Mouse (Mus musculus) kidney, embryonic 15.5 days (tissue): ENCODE results near the gene Tm4sf1. TPM values are rescaled to one million over a fixed set of nuclear protein-coding genes. Genes with fewer than 3 reads are reported as not detected.
A peak's percentile ranks its signal among the peaks of the same experiment; 100 is the strongest.

Experiments
- ATAC-seq: fragments of 200-750 bp; cut with Nextera tagmentation; replicated peaks from 2 replicates; pipeline ENCODE4 v1.8.0; 2017; ENCODE audit warnings: moderate TSS enrichment; ENCODE audit not compliant: low FRiP score
- H3K27ac ChIP-seq: fragments of 300-500 bp; sonication (generic); 2 replicates; pipeline ENCODE4 v1.5.1; 2015; ENCODE audit warnings: mild to moderate bottlenecking, inconsistent platforms
- H3K27me3 ChIP-seq: fragments of 300-500 bp; sonication (generic); 2 replicates; pipeline ENCODE4 v1.6.1; 2015; ENCODE audit warnings: inconsistent platforms
- H3K36me3 ChIP-seq: fragments of 300-500 bp; sonication (generic); 2 replicates; pipeline ENCODE4 v1.6.1; 2015; ENCODE audit warnings: inconsistent platforms
- H3K4me1 ChIP-seq: fragments of 300-500 bp; sonication (generic); 2 replicates; pipeline ENCODE4 v1.6.1; 2015; ENCODE audit warnings: inconsistent platforms
- H3K4me2 ChIP-seq: fragments of 300-500 bp; sonication (generic); 2 replicates; pipeline ENCODE4 v1.6.1; 2015; ENCODE audit warnings: moderate library complexity, mild to moderate bottlenecking, inconsistent platforms
- H3K4me3 ChIP-seq: fragments of 300-500 bp; sonication (generic); replicated peaks from 2 replicates; pipeline ENCODE4 v1.5.1; 2015; ENCODE audit warnings: mild to moderate bottlenecking, inconsistent platforms
- H3K9ac ChIP-seq: fragments of 300-500 bp; sonication (generic); 2 replicates; pipeline ENCODE4 v1.6.1; 2015; ENCODE audit warnings: mild to moderate bottlenecking, inconsistent platforms
- H3K9me3 ChIP-seq: fragments of 300-500 bp; sonication (generic); replicated peaks from 2 replicates; pipeline ENCODE4 v1.6.1; 2016; ENCODE audit warnings: inconsistent platforms
- WGBS: fragments of 180-500 bp; shearing (Covaris S2); methylation state at CpG from one replicate; pipeline ENCODE4 v1.1.7; 2015; ENCODE audit warnings: mixed read lengths; 5-methylcytosine and 5-hydroxymethylcytosine counted together
- polyA plus RNA-seq: library from polyadenylated mRNA; unstranded; fragments of >200 nt; fragmentation: Nextera tagmentation; extraction: Ambion mirVana; gene quantifications from 2 replicates; pipeline ENCODE4 v1.2.1, GENCODE M21; 2015

The Tm4sf1 gene
- polyA plus RNA-seq, 1 experiment from 2014 or later = 199 TPM

- Histone ChIP-seq H3K4me3 (no peak overlapping the region), H3K36me3 (no peaks in the 10 kb centered on the region), H3K27me3 (no peaks in the 10 kb centered on the region), H3K9me3 (no peaks in the 10 kb centered on the region), H3K27ac (no peak overlapping the region), H3K4me1 (peaks cover 2% of the 10 kb centered on the region; the same call in 1 of the 2 replicates), H3K9ac (no peak overlapping the region), H3K4me2 (no peak overlapping the region)
- 65% methylated on average over 2 of the region's 2 CpGs for WGBS
- ATAC-seq = no peak
Observed at GRCm38 (mm10) chr3:57302886-57303285, 1.1 kb upstream of the Tm4sf1 start.

- WGBS = 71% methylated on average over 4 of the region's 4 CpGs
- no peak for ATAC-seq
- Histone ChIP-seq H3K36me3 (no peaks in the 10 kb centered on the region), H3K27me3 (no peaks in the 10 kb centered on the region), H3K4me3 (no peak overlapping the region), H3K9ac (no peak overlapping the region), H3K4me1 (peaks cover 2% of the 10 kb centered on the region; the same call in 1 of the 2 replicates), H3K9me3 (no peaks in the 10 kb centered on the region), H3K4me2 (no peak overlapping the region), H3K27ac (no peak overlapping the region)
Observed at GRCm38 (mm10) chr3:57301366-57301765, 422 bp downstream of the Tm4sf1 start.

GRCm38 (mm10) chr3:57297991-57298390 is 3.8 kb downstream of the Tm4sf1 start:
- Histone ChIP-seq H3K27ac (no peak overlapping the region), H3K9ac (no peak overlapping the region), H3K4me3 (no peak overlapping the region), H3K36me3 (no peaks in the 10 kb centered on the region), H3K27me3 (no peaks in the 10 kb centered on the region), H3K9me3 (no peaks in the 10 kb centered on the region), H3K4me2 (no peak overlapping the region), H3K4me1 (peaks cover 20% of the 10 kb centered on the region)
- 89% methylated on average over 2 of the region's 2 CpGs for WGBS
- no peak for ATAC-seq

GRCm38 (mm10) chr3:57296574-57296973 is 5.2 kb downstream of the Tm4sf1 start:
- Histone ChIP-seq H3K27ac (peak overlapping the region; percentile 93; the same call in 1 of the 2 replicates), H3K9ac (no peak overlapping the region)

DNA sequence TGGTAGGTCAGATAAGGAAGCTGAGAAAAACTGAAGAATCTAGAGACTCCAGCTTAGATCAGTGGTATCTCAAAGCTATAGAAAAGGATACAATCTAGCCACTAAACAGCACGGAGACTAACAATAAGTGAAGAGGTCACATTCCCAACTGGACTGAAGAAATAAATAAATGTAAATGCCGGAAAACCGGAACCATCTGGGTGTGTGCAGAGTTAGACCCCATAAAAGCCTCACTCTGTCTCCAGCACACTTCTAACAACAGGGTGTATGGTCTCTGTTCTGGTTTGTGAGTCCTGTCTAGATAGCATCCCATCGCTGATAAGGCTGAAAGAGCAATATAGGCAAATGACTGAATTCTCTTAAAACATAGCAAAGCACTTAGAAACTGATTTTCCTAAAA is 6.2 kb downstream of the Tm4sf1 start:
- Histone ChIP-seq H3K27me3 (no peaks in the 10 kb centered on the region), H3K36me3 (no peaks in the 10 kb centered on the region; the same call in 1 of the 2 replicates), H3K9me3 (no peaks in the 10 kb centered on the region), H3K27ac (peak overlapping the region; percentile 93), H3K9ac (peak overlapping the region; percentile 45; the same call in 1 of the 2 replicates), H3K4me3 (peak overlapping the region; percentile 42; the same call in 1 of the 2 replicates), H3K4me2 (peak overlapping the region; percentile 52), H3K4me1 (peaks cover 24% of the 10 kb centered on the region)
- peak; percentile 12; the same call in 1 of the 2 replicates for ATAC-seq
- WGBS = 65% methylated on average over 4 of the region's 4 CpGs

More at GRCm38 (mm10) chr3:57296574-57296973, 5.2 kb downstream of the Tm4sf1 start:
- ATAC-seq = no peak
- Histone ChIP-seq H3K9me3 (no peaks in the 10 kb centered on the region), H3K4me3 (no peak overlapping the region), H3K36me3 (no peaks in the 10 kb centered on the region; the same call in 1 of the 2 replicates), H3K4me2 (no peak overlapping the region), H3K27me3 (no peaks in the 10 kb centered on the region), H3K4me1 (peaks cover 24% of the 10 kb centered on the region)

- WGBS = 27% methylated on average over 21 of the region's 21 CpGs
- peak; percentile 77 for ATAC-seq
- peak overlapping the region; percentile 45 for H3K9ac ChIP-seq
Observed at GRCm38 (mm10) chr3:57294742-57295525, 6.9 kb downstream of the Tm4sf1 start.

GRCm38 (mm10) chr3:57293925-57294324 is 7.9 kb downstream of the Tm4sf1 start:
- WGBS = 17% methylated on average over 4 of the region's 4 CpGs
- Histone ChIP-seq H3K4me3 (peak overlapping the region; percentile 42), H3K27me3 (no peaks in the 10 kb centered on the region), H3K9me3 (no peaks in the 10 kb centered on the region), H3K4me1 (peaks cover 30% of the 10 kb centered on the region), H3K36me3 (no peaks in the 10 kb centered on the region; the same call in 1 of the 2 replicates), H3K4me2 (peak overlapping the region; percentile 52), H3K27ac (peak overlapping the region; percentile 93), H3K9ac (peak overlapping the region; percentile 45; the same call in 1 of the 2 replicates)
- ATAC-seq = peak; percentile 44

More at GRCm38 (mm10) chr3:57294742-57295525, 6.9 kb downstream of the Tm4sf1 start:
- Histone ChIP-seq H3K27me3 (no peaks in the 10 kb centered on the region), H3K4me1 (peaks cover 24% of the 10 kb centered on the region), H3K4me3 (peak overlapping the region; percentile 42), H3K9me3 (no peaks in the 10 kb centered on the region), H3K27ac (peak overlapping the region; percentile 93), H3K4me2 (peak overlapping the region; percentile 52), H3K36me3 (no peaks in the 10 kb centered on the region; the same call in 1 of the 2 replicates)

DNA sequence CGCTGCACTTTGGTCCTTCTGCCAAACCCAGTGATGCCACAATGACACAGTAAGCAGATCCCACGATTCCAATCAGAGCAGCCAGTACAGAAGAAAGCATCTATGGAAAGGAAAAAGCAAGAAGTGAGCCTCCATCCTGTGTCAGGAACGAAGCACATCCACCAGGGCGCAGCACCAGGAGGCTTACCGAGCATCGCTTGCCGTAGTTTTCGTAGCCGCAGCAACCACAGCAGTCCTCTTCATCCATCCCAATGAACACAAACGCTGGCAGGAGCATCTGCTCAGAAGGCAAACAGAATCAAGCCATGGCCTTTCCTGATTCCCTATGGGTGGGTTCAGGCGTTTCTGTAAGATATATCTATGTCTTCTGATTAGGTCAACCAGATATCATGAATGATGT is 9.0 kb downstream of the Tm4sf1 start:
- Histone ChIP-seq H3K9ac (no peak overlapping the region), H3K27ac (peak overlapping the region; percentile 93; the same call in 1 of the 2 replicates), H3K4me3 (peak overlapping the region; percentile 42), H3K9me3 (no peaks in the 10 kb centered on the region), H3K27me3 (no peaks in the 10 kb centered on the region), H3K4me2 (peak overlapping the region; percentile 52), H3K4me1 (peaks cover 34% of the 10 kb centered on the region), H3K36me3 (no peaks in the 10 kb centered on the region; the same call in 1 of the 2 replicates)
- WGBS = 74% methylated on average over 11 of the region's 11 CpGs
- ATAC-seq = no peak

DNA sequence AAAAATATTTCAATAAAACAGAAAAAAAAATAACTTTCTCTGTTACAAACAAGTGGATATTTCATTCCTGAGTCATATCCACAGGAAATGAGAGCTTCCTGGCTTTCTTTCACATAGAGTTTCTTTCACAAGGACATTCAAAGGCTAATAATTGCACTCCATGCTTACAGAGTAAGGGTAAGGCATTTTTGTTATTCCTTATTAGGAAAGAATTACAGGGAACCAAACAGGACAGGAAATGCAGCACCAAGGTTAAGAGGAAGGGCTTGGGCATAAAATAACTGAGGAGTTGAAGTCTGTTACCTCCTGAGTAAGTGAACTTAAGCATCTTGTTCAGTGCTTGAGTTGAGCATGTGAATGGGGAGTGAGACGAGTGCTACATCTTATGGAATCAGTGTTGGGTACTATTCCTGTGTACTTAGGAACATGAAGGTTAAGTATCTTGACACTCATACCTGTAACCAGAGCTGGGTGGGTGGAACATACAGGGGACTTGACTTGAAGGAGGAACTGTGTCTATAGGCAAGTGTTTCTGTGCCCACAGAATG is 12.8 kb downstream of the Tm4sf1 start:
- 78% methylated on average over 1 of the region's 1 CpGs for WGBS
- ATAC-seq = no peak

GRCm38 (mm10) chr3:57287854-57288720 is 13.7 kb downstream of the Tm4sf1 start:
- ATAC-seq = peak; percentile 22

More for the DNA sequence above, 12.8 kb downstream of the Tm4sf1 start:
- no peak overlapping the region for H3K4me3 ChIP-seq
- H3K27ac ChIP-seq = peak overlapping the region; percentile 84
- H3K4me2 ChIP-seq = no peak overlapping the region
- peaks cover 6% of the 10 kb centered on the region for H3K36me3 ChIP-seq
- no peaks in the 10 kb centered on the region for H3K27me3 ChIP-seq
- H3K9me3 ChIP-seq = no peaks in the 10 kb centered on the region
- H3K4me1 ChIP-seq = peaks cover 22% of the 10 kb centered on the region
- no peak overlapping the region for H3K9ac ChIP-seq

DNA sequence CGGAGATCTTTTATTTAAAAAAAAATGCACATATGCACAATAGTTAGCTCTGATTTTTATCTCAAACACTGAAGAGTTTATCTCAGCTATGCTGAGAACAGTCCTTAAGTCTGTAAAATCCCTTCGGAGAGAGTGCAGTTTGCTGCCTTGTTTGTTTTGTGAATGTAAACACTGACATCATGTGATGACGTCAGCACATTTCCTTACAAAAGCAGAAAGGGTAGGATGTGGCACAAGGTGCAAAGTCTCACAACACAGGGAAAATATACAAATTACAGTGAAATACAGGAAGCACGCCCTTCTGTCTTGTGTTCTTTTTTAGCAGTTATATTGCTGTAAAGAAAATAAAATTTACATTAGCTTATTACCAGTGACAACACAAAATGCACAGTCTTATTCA is 14.3 kb downstream of the Tm4sf1 start:
- no peaks in the 10 kb centered on the region for H3K9me3 ChIP-seq
- peaks cover 6% of the 10 kb centered on the region for H3K36me3 ChIP-seq
- H3K27me3 ChIP-seq = no peaks in the 10 kb centered on the region
- no peak overlapping the region for H3K4me2 ChIP-seq
- H3K4me1 ChIP-seq = peaks cover 22% of the 10 kb centered on the region
- no peak overlapping the region for H3K9ac ChIP-seq
- 43% methylated on average over 4 of the region's 4 CpGs for WGBS
- H3K4me3 ChIP-seq = no peak overlapping the region
- peak overlapping the region; percentile 91 for H3K27ac ChIP-seq
- 0 out of 2 replicates have a peak, but pooled peaks have one; percentile 29 for ATAC-seq

More at GRCm38 (mm10) chr3:57287854-57288720, 13.7 kb downstream of the Tm4sf1 start:
- H3K27me3 ChIP-seq = no peaks in the 10 kb centered on the region
- peaks cover 22% of the 10 kb centered on the region for H3K4me1 ChIP-seq
- 40% methylated on average over 7 of the region's 7 CpGs for WGBS
- H3K9ac ChIP-seq = no peak overlapping the region
- peaks cover 6% of the 10 kb centered on the region for H3K36me3 ChIP-seq
- no peak overlapping the region for H3K4me2 ChIP-seq
- H3K9me3 ChIP-seq = no peaks in the 10 kb centered on the region
- no peak overlapping the region for H3K4me3 ChIP-seq
- peak overlapping the region; percentile 91 for H3K27ac ChIP-seq
